ENCODE assay signal across 9 mouse cellular contexts in genomic region chr11:116810983-116811901, GRCm38 (mm10). TPM values are rescaled to one million over a fixed set of nuclear protein-coding genes. Genes with fewer than 3 reads are reported as not detected.
DNase-seq lines count a peak whose midpoint lies in the region; TF ChIP-seq lines count a peak whose summit lies in the region.
"Had no signal": no experiment of that assay in that cellular context is flagged by ENCODE, and none has a peak within 500 bp of the region (broad histone marks: within the 10 kb centered on the region; RNA-seq: fewer than 3 reads in every experiment).

No protein-coding gene starts in this region.

- H3K27ac ChIP-seq in heart, adult 2 months, result peak overlapping the region; percentile 30
- H3K27ac ChIP-seq in limb, embryonic 10.5 days, result peak overlapping the region; percentile 63
- no peak overlapping the region for H3K27ac ChIP-seq in small intestine, adult 2 months (ENCODE audit: insufficient read depth, low read depth, low read length)

- intact Hi-C loops in heart, adult 2 months (cut with DNase I), result loop anchor here (10.0 kb wide), 1 partner anchor 316 kb away; the partner anchor contains the start of gene Prpsap1
- intact Hi-C loops in heart, postnatal 25 days (cut with DNase I), result no loop called here

- H3K79me2 ChIP-seq in heart, adult 2 months (replicated peaks; ENCODE audit: control insufficient read depth, insufficient read depth, low read length), result no peaks in the 10 kb centered on the region

- no peaks in the 10 kb centered on the region for H3K27me3 ChIP-seq in heart, adult 2 months (ENCODE audit: control insufficient read depth, insufficient read depth, low read length)
- H3K27me3 ChIP-seq in limb, embryonic 10.5 days (ENCODE audit: low read depth, poor library complexity, severe bottlenecking), result peaks cover 20% of the 10 kb centered on the region
- H3K27me3 ChIP-seq in small intestine, adult 2 months (ENCODE audit: control insufficient read depth, insufficient read depth, low read length), result no peaks in the 10 kb centered on the region

- no peak for TF ChIP-seq POLR2A in heart, adult 2 months (IDR thresholded peaks at IDR 0.05; ENCODE audit: insufficient read depth, low read depth, low read length)
- no peak for TF ChIP-seq POLR2A in small intestine, adult 2 months (IDR thresholded peaks at IDR 0.05; ENCODE audit: low read depth, low read length)

- H3K4me3 ChIP-seq in heart, adult 2 months, result peak overlapping the region; percentile 39; the same call in 1 of the 2 replicates
- H3K4me3 ChIP-seq in limb, embryonic 10.5 days, result peak overlapping the region; percentile 54
- peak overlapping the region; percentile 42 for H3K4me3 ChIP-seq in small intestine, adult 2 months (ENCODE audit: low read depth, low read length)
- H3K4me3 ChIP-seq: myocyte had no signal

- WGBS in heart, adult 2 months, result 38% methylated on average over 32 of the region's 32 CpGs
- WGBS in limb, embryonic 10.5 days, result 6% methylated on average over 32 of the region's 32 CpGs
- WGBS in small intestine, adult 2 months, result 69% methylated on average over 29 of the region's 32 CpGs

- peak; percentile 58 to 59 for DNase-seq in heart, adult 2 months
- no peak for DNase-seq in heart, postnatal 25 days (ENCODE audit: low spot score)
- peak; percentile 89 for DNase-seq in cerebellum, adult 9-11 months
- DNase-seq in frontal cortex, postnatal 14 days (ENCODE audit: low spot score in 2 of 2), result peak; percentile 64 to 65
- DNase-seq in kidney, adult 9 months, result peak; percentile 35
- peak; percentile 56 for DNase-seq in limb, embryonic 10.5 days (ENCODE audit: low spot score)
- DNase-seq in mesoderm, embryonic 11.5 days (ENCODE audit: low read depth, low spot score), result peak; percentile 89

- H3K4me1 ChIP-seq in heart, adult 2 months (ENCODE audit: control insufficient read depth, insufficient read depth, low read length), result peaks cover 22% of the 10 kb centered on the region
- H3K4me1 ChIP-seq in limb, embryonic 10.5 days, result peaks cover 70% of the 10 kb centered on the region
- peaks cover 13% of the 10 kb centered on the region for H3K4me1 ChIP-seq in small intestine, adult 2 months (ENCODE audit: control insufficient read depth, insufficient read depth, insufficient read length, low read length)

- TF ChIP-seq CTCF in heart, adult 2 months (IDR thresholded peaks at IDR 0.05), result peak; percentile 15; the same call in 1 of the 2 replicates
- no peak for TF ChIP-seq CTCF in small intestine, adult 2 months (IDR thresholded peaks at IDR 0.05; ENCODE audit: extremely low read depth, insufficient read length, insufficient replicate concordance, low read depth, low read length)

- TF ChIP-seq EP300 in heart, adult 2 months (IDR thresholded peaks at IDR 0.05; ENCODE audit: insufficient read depth, low read depth, low read length), result no peak

- 0 out of 2 replicates have a peak overlapping the region, but pooled peaks have one; percentile 12 for H3K9ac ChIP-seq in heart, adult 2 months (ENCODE audit: low read depth, low read length)

- no peaks in the 10 kb centered on the region for H3K9me3 ChIP-seq in limb, embryonic 10.5 days (replicated peaks)

- no peaks in the 10 kb centered on the region for H3K36me3 ChIP-seq in heart, adult 2 months (ENCODE audit: control insufficient read depth, insufficient read depth, low read length)
- no peaks in the 10 kb centered on the region for H3K36me3 ChIP-seq in limb, embryonic 10.5 days
- peaks cover 2% of the 10 kb centered on the region; the same call in 1 of the 2 replicates for H3K36me3 ChIP-seq in small intestine, adult 2 months (ENCODE audit: control insufficient read depth, insufficient read depth, low read length)

RNA-seq across cellular contexts. Expression of gene Mxra7, which starts 16.6 kb away (rescaled TPM):
- total RNA-seq in heart, adult 2 months (2021), result 10 to 100 TPM; 15.1 to 19.4 TPM
- polyA plus RNA-seq in heart, adult 2 months (2012; rRNA removed), result 10.4 and 15.6 TPM in 2 replicates
- total RNA-seq in heart, postnatal 25 days (2021), result 10 to 100 TPM; 17.2 to 23.2 TPM
- polyA plus RNA-seq in limb, embryonic 10.5 days (2016; fragmentation: Nextera tagmentation; extraction: Ambion mirVana), result 13.9 and 14.9 TPM in 2 replicates
- 31.6 and 36.2 TPM in 2 replicates for polyA plus RNA-seq in small intestine, adult 2 months (2012; rRNA removed)

RNA-seq across cellular contexts. Expression of gene Mettl23, which starts 31.8 kb away (rescaled TPM):
- total RNA-seq in heart, adult 2 months (2021), result 10 to 100 TPM; 38.3 to 40.5 TPM
- polyA plus RNA-seq in heart, adult 2 months (2012; rRNA removed), result 34.3 and 59.4 TPM in 2 replicates
- 10 to 100 TPM; 36.6 to 39.4 TPM for total RNA-seq in heart, postnatal 25 days (2021)
- polyA plus RNA-seq in limb, embryonic 10.5 days (2016; fragmentation: Nextera tagmentation; extraction: Ambion mirVana), result 56.5 and 59.5 TPM in 2 replicates
- polyA plus RNA-seq in small intestine, adult 2 months (2012; rRNA removed), result 10.3 and 11.6 TPM in 2 replicates

RNA-seq across cellular contexts. Expression of gene Jmjd6, which starts 32.0 kb away (rescaled TPM):
- 10 to 100 TPM; 34.1 to 37.4 TPM for total RNA-seq in heart, adult 2 months (2021)
- polyA plus RNA-seq in heart, adult 2 months (2012; rRNA removed), result 14.6 and 20.9 TPM in 2 replicates
- total RNA-seq in heart, postnatal 25 days (2021), result 10 to 100 TPM; 37.1 to 37.7 TPM
- polyA plus RNA-seq in limb, embryonic 10.5 days (2016; fragmentation: Nextera tagmentation; extraction: Ambion mirVana), result 93.1 and 111 TPM in 2 replicates
- polyA plus RNA-seq in small intestine, adult 2 months (2012; rRNA removed), result 21.7 and 24.2 TPM in 2 replicates

RNA-seq across cellular contexts. Expression of gene St6galnac1, which starts 35.9 kb away (rescaled TPM):
- total RNA-seq in heart, adult 2 months (2021), result not detected
- not detected in 2 replicates for polyA plus RNA-seq in heart, adult 2 months (2012; rRNA removed)
- total RNA-seq in heart, postnatal 25 days (2021), result not detected
- polyA plus RNA-seq in limb, embryonic 10.5 days (2016; fragmentation: Nextera tagmentation; extraction: Ambion mirVana), result not detected in 2 replicates
- 5.8 TPM in 1 of 2 replicates, not detected in the other for polyA plus RNA-seq in small intestine, adult 2 months (2012; rRNA removed)
- polyA plus RNA-seq: myocyte had no signal

RNA-seq across cellular contexts. Expression of gene Mfsd11, which starts 41.0 kb away (rescaled TPM):
- total RNA-seq in heart, adult 2 months (2021), result 10 to 100 TPM; 29.9 to 33.5 TPM
- polyA plus RNA-seq in heart, adult 2 months (2012; rRNA removed), result 23.8 and 27.9 TPM in 2 replicates
- total RNA-seq in heart, postnatal 25 days (2021), result 10 to 100 TPM; 34.0 to 36.9 TPM
- 17.9 and 22.5 TPM in 2 replicates for polyA plus RNA-seq in limb, embryonic 10.5 days (2016; fragmentation: Nextera tagmentation; extraction: Ambion mirVana)
- 15.2 and 27.0 TPM in 2 replicates for polyA plus RNA-seq in small intestine, adult 2 months (2012; rRNA removed)
